Mouse (Mus musculus) midbrain, postnatal 0 days (tissue): ENCODE data around the gene Snx5. TPM values are rescaled to one million over a fixed set of nuclear protein-coding genes. Genes with fewer than 3 reads are reported as not detected.

Experiments used
- ATAC-seq: fragments of 200-750 bp; cut with Nextera tagmentation; 2 replicates; pipeline ENCODE4 v1.8.0; 2017; ENCODE audit warnings: moderate number of reproducible peaks, mild to moderate bottlenecking, moderate TSS enrichment, moderate library complexity; ENCODE audit not compliant: low FRiP score
- DNase-seq: peaks from one replicate; pipeline ENCODE4 v3.0.0-alpha.2; 2015; ENCODE audit warnings: low spot score
- H3K27ac ChIP-seq: fragments of 300-500 bp; sonication (generic); 2 replicates; pipeline ENCODE4 v1.5.1; 2014; ENCODE audit warnings: low read depth, mild to moderate bottlenecking, low read length, mixed read lengths
- H3K27me3 ChIP-seq: fragments of 300-500 bp; sonication (generic); 2 replicates; pipeline ENCODE4 v1.6.1; 2014; ENCODE audit warnings: low read length, control low read depth, mixed read lengths; ENCODE audit not compliant: insufficient read depth
- H3K36me3 ChIP-seq: fragments of 300-500 bp; sonication (generic); 2 replicates; pipeline ENCODE4 v1.6.1; 2014; ENCODE audit warnings: low read length, control low read depth, mixed read lengths; ENCODE audit not compliant: insufficient read depth
- H3K4me1 ChIP-seq: fragments of 300-500 bp; sonication (generic); 2 replicates; pipeline ENCODE4 v1.6.1; 2014; ENCODE audit warnings: mild to moderate bottlenecking, control low read depth, antibody characterized with exemption, low read length, mixed read lengths; ENCODE audit not compliant: insufficient read depth
- H3K4me2 ChIP-seq: fragments of 300-500 bp; sonication (generic); 2 replicates; pipeline ENCODE4 v1.6.1; 2014; ENCODE audit warnings: low read depth, mild to moderate bottlenecking, low read length, mixed read lengths; ENCODE audit not compliant: poor library complexity, severe bottlenecking
- H3K4me3 ChIP-seq: fragments of 300-500 bp; sonication (generic); 2 replicates; pipeline ENCODE4 v1.5.1; 2014; ENCODE audit warnings: low read depth, mild to moderate bottlenecking, low read length, moderate library complexity
- H3K9ac ChIP-seq: fragments of 300-500 bp; sonication (generic); replicated peaks from 2 replicates; pipeline ENCODE4 v1.6.1; 2014; ENCODE audit warnings: mild to moderate bottlenecking, low read length, moderate library complexity, mixed read lengths; ENCODE audit not compliant: poor library complexity, severe bottlenecking
- H3K9me3 ChIP-seq: fragments of 300-500 bp; sonication (generic); 2 replicates; pipeline ENCODE4 v1.6.1; 2016; ENCODE audit warnings: low read length, control low read depth
- CTCF ChIP-seq: IDR thresholded peaks from 2 replicates; pipeline ENCODE4 v1.5.1; 2016; ENCODE audit warnings: antibody characterized with exemption, mild to moderate bottlenecking
- WGBS: fragments of 180-500 bp; shearing (Covaris S2); extraction: QIAGEN DNeasy Blood & Tissue Kit; methylation state at CpG from one replicate; pipeline ENCODE4 v1.1.7; 2014; 5-methylcytosine and 5-hydroxymethylcytosine counted together
- polyA plus RNA-seq: library from polyadenylated mRNA; unstranded; fragments of >200 nt; fragmentation: Nextera tagmentation; extraction: Ambion mirVana; gene quantifications from 2 replicates; pipeline ENCODE4 v1.2.1, GENCODE M21; 2015
- total RNA-seq: library from RNA; depleted of rRNA; stranded (reverse); fragments of >200 nt; gene quantifications from 2 replicates; pipeline ENCODE4 v1.2.3, GENCODE M21; 2014

Gene Snx5
- total and polyA plus RNA-seq, 2 experiments from 2014 or later, result 58.0 to 62.3 TPM

DNA sequence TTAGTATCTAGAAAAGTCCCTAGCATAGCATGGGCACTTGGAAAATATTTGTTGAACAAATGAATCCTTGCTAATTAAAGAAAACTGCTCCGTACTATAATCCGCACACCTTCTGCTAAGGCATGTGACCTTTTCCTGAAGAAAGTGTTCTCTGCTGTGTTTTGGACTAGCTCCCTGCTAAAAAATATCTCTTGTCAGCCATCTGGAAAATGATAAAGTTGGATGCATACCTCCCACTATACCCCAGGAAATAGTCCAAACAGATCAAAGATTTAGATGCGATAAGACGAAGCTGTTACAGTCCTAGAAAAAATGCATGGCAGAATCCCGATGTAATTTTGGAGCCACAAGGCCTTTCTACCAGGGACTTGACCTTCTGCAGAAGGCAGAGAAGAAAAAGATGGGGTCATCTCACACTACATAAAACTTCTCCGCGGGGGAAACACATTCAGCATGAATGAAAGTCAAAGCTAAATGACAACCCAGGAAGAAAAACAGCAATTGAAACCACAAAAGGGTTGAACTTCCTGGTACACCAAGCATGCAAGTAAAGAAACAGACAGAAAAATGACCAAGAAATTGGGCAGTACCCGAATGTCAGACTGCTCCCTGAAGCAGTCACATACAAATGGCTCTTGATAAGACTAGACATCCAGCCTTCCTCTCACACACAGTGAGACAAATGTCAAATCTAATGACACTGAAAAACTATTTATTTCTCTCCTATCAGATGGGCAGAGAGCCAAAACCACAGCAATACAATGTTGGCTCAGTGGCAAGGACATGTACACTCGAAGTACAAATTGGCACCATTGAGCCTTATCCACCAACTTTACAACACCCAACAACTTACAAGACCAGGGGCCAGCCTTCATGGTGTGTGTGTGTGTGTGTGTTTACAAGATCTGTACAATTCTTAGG lies 29.3 kb upstream of the Snx5 start:
- WGBS, result 79% methylated on average over 9 of the region's 9 CpGs
- no peak overlapping the region for H3K27ac ChIP-seq
- no peak overlapping the region for H3K4me2 ChIP-seq
- no peak for TF ChIP-seq CTCF
- H3K9ac ChIP-seq, result no peak overlapping the region
- H3K9me3 ChIP-seq, result no peaks in the 10 kb centered on the region
- H3K4me3 ChIP-seq, result no peak overlapping the region
- H3K27me3 ChIP-seq, result no peaks in the 10 kb centered on the region
- no peaks in the 10 kb centered on the region for H3K36me3 ChIP-seq
- ATAC-seq, result no peak
- no peak for DNase-seq
- H3K4me1 ChIP-seq, result no peaks in the 10 kb centered on the region

DNA sequence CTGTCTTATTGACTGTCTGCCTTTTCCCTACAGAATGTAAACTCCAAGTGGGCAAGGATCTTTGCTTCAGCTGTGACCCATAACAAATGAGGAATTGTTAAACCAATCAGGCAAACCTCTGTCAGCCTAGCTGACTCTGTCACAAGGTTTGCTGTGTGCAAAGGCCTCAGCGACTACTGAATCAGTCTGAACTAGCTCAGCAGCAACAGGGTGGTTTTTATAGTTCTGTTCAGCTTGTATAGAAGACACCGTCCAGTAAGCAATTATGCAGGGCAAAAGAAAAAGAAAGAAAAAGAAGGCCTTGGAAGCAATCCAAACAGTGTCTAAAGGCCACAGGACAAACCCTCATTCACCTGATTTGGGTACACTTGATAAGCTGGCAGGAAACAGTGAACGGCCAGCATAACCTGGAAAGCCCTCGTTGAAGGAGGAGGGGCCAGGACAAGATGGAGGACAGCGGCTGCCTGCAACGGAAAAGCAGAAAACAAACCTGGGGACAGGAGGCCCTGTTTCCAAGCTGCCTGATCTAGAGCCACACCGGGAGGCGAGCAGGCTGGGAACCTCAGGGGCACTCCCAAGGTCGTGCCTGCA lies 24.5 kb upstream of the Snx5 start:
- 69% methylated on average over 9 of the region's 9 CpGs for WGBS

DNA sequence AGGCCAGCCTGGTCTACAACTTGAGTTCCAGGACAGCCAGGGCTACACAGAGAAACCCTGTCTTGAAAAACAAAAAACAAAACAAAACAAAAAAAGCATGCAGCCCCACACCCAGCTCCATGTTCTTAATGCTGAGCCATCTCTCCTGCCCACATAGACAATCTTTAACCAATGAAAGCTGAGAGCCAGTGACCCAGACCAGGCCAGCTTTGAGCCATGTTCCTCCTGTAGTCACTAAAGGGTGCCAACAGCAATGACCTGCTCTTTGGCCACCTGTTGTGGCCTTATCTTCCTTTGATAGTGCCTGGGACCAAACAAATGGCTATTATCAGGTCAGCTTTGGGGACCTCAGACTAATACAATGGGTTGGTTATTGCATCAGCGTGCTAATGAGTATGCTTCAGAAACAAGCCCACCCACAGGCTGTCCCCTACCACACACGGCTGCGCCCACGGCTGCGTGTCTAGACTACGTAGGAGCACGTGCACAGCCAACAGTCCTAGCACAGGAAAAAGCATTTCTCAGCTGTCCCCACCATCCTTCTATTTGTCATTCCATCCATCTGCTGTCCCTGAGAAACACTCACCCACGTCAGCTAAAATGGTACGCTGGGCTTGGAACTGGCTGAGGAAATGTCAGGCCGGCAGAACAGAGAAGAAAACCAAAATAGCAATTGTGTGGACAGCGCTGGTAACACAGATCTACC lies 21.0 kb upstream of the Snx5 start:
- no peak for ATAC-seq
- no peaks in the 10 kb centered on the region for H3K36me3 ChIP-seq
- H3K9ac ChIP-seq, result no peak overlapping the region
- no peak overlapping the region for H3K4me2 ChIP-seq
- TF ChIP-seq CTCF, result no peak
- H3K9me3 ChIP-seq, result no peaks in the 10 kb centered on the region
- no peak overlapping the region for H3K27ac ChIP-seq
- no peaks in the 10 kb centered on the region for H3K4me1 ChIP-seq
- no peak for DNase-seq
- no peaks in the 10 kb centered on the region for H3K27me3 ChIP-seq
- 90% methylated on average over 11 of the region's 11 CpGs for WGBS
- no peak overlapping the region for H3K4me3 ChIP-seq

More for the DNA sequence above, 24.5 kb upstream of the Snx5 start:
- TF ChIP-seq CTCF, result no peak
- no peak for ATAC-seq
- DNase-seq, result no peak
- H3K4me2 ChIP-seq, result no peak overlapping the region
- H3K27ac ChIP-seq, result no peak overlapping the region
- H3K9ac ChIP-seq, result no peak overlapping the region
- no peaks in the 10 kb centered on the region for H3K36me3 ChIP-seq
- no peak overlapping the region for H3K4me3 ChIP-seq
- H3K9me3 ChIP-seq, result no peaks in the 10 kb centered on the region
- H3K4me1 ChIP-seq, result no peaks in the 10 kb centered on the region
- H3K27me3 ChIP-seq, result no peaks in the 10 kb centered on the region

DNA sequence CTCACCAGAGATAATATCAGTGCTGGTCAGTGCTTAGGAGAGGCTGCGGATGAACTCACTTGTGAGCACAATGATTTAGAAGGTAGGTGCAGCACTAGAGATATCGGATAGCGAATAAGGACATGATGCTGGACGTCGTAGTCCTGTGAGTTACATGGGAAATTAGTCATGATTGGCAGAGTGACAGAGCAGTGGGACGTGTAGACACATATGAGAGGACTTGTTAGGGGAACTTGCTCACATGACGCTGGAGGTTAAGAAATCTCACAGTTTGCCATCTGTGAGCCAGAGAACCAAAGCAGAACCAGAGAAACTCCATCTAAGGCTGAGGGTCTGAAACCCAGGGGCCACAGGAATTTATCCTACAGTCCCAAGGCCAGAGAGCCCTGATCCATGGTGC lies 19.6 kb upstream of the Snx5 start:
- no peaks in the 10 kb centered on the region for H3K27me3 ChIP-seq
- H3K4me1 ChIP-seq, result no peaks in the 10 kb centered on the region
- no peaks in the 10 kb centered on the region for H3K36me3 ChIP-seq
- ATAC-seq (no peak), DNase-seq (no peak)
- no peak overlapping the region for H3K4me2 ChIP-seq
- 93% methylated on average over 7 of the region's 7 CpGs for WGBS
- TF ChIP-seq CTCF, result no peak
- H3K27ac ChIP-seq, result no peak overlapping the region
- H3K9ac ChIP-seq, result no peak overlapping the region
- no peak overlapping the region for H3K4me3 ChIP-seq
- H3K9me3 ChIP-seq, result no peaks in the 10 kb centered on the region

DNA sequence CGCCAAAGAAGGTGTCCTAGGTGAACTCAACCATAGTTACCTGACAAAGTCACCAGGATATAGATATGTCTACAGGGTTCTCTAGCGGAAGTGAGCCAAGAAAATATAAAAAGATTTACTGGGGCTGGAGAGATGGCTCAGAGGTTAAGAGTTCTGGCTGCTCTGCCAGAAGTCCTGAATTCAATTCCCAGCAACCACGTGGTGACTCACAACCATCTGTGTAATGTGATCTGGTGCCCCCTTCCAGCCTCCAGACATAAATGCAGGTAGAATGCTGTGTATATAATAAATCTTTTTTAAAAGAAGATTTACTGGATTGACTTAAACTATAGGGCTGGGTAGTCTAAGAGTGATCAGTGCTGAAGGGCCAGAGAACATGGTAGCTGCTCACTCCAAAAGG lies 10.7 kb upstream of the Snx5 start:
- TF ChIP-seq CTCF, result no peak
- Histone ChIP-seq H3K27ac (no peak overlapping the region), H3K4me3 (no peak overlapping the region), H3K4me2 (no peak overlapping the region), H3K9ac (no peak overlapping the region), H3K4me1 (no peaks in the 10 kb centered on the region), H3K9me3 (no peaks in the 10 kb centered on the region), H3K27me3 (no peaks in the 10 kb centered on the region), H3K36me3 (peaks cover 14% of the 10 kb centered on the region)
- 82% methylated on average over 3 of the region's 3 CpGs for WGBS
- ATAC-seq, result no peak
- no peak for DNase-seq

GRCm38 (mm10) chr2:144280568-144280967 lies 9.9 kb upstream of the Snx5 start:
- Histone ChIP-seq H3K4me3 (no peak overlapping the region), H3K36me3 (peaks cover 14% of the 10 kb centered on the region), H3K9me3 (no peaks in the 10 kb centered on the region), H3K27me3 (no peaks in the 10 kb centered on the region), H3K4me2 (no peak overlapping the region), H3K9ac (no peak overlapping the region), H3K4me1 (no peaks in the 10 kb centered on the region), H3K27ac (no peak overlapping the region)
- WGBS, result 81% methylated on average over 3 of the region's 3 CpGs
- DNase-seq (no peak), ATAC-seq (no peak)
- no peak for TF ChIP-seq CTCF
